Mouse (Mus musculus) spleen, postnatal 10 days (tissue): ENCODE results near the gene Syndig1l.

Experiments used
- DNase-seq, 2 experiments: peaks; one replicate each; pipeline ENCODE4 v3.0.0; 2021 to 2022; ENCODE audit warnings: low spot score in 2 of 2

Gene Syndig1l

DNA sequence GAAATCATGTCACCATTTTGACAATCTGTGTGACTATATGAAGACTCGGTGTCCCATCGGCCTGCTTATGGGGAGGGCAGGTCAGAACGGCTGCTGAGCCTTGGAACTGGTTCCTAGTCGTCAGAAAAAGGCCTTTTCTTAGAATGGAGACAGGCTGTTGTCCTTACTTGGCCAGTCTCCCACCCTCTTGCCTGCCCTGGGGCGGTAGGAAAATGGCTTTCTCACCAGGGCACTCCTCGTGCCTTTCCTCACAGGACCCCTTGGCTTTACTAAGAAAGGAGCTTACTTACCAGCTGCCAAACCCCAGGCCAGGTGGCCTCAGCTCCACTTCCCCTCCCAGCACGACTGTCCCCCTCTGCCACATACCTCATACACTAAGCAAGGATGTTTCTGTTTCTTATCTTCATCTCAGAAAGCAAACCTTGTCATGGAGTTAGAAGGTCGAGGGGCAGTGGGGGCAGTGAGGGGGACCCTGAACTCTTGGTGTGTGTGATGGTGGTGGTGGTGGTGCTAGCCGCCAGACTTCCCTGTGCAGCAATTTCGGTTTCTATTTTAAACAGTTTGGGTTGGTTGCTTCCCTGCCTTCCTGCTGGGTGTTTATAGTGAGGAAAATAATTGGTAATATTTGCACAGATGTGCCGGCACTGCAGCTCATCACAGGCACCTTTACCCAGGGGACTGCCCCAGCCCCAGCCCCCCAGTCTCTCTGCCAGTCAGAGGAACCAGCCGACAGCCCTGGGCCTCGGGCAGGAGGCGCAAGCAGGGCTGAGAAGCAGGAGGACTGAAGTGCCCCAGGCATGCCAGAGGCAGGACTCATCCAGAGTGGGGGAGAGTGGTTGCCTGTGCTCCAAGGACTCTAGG is 23.7 kb downstream of the Syndig1l start:
- DNase-seq = peak in 1 of 2 experiments; percentile 36

DNA sequence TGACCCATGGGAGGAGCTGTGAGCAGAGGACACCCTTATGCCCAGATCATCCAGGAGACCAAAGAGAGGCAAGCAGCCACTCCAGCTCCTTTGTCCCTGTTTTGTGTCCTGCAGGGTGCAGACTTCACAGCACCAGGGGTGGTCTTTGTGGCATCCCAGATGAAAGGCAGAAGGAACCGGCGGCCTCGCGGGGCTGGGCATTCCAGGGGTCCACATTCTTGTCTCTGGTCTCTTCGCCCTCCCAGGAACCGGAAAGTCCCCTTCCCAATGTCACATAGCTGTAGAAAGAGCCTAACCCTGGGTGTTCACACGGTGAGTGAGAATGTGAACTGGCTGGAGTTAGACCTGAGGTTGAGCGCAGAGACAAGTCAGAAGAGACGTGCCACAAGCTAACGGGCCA is 27.0 kb downstream of the Syndig1l start:
- no peak for DNase-seq

DNA sequence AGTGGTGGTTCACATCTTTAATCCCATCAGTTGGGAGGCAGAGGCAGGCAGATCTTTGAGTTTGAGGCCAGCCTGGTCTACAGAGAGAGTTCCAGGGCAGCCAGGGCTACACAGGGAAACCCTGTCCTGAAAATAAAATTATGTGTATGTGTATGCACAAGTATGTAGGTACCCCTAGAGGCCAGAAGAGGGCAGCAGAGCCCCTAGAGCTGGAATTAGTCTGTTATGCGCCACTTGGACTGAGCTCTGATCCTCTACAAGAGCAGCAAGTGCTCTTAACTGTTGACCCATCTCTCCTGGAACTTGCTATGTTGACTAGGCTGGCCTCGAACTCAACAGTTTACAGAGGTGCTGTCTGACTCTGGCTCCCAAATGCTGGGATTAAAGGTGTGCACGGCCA is 28.1 kb downstream of the Syndig1l start:
- DNase-seq = peak in 1 of 2 experiments; percentile 52

DNA sequence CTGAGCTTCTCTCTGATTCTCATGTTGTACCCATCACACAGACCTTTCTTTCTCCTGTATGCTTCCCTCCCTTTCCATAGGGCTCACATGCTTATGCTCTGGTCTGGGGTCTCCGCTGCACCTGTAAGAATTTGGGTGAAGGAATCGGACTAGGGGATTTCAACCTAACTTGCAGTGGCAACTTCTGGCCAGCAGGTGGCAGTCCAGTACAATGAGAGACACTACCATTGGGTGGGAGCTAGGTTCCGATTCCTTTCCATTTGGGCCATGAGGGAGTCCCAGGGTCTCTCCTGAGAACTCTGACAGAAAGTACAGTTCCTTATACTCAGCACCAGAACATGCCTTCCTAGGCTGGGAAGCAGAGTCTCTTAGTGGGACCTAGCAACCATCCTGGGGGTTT is 44.7 kb downstream of the Syndig1l start:
- peak; percentile 57 to 76 for DNase-seq

DNA sequence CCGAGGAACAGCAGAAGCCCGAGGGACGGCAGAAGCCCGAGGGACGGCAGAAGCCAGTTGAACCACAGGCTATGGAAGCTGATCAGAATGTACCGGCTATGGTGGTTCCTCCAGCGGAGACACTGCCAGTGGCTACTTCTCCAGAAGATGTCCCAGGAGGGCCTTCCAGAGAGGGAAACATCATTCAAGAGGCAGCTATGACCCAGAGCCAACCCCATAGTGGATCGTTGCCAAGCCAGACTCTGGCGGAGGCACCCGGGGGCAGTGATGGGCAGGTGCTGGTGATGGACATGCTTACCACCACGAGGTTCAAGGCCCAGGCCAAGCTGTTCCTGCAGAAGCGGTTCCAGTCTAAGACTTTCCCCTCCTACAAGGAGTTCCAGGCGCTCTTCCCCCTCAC is 48.4 kb downstream of the Syndig1l start:
- DNase-seq = no peak

DNA sequence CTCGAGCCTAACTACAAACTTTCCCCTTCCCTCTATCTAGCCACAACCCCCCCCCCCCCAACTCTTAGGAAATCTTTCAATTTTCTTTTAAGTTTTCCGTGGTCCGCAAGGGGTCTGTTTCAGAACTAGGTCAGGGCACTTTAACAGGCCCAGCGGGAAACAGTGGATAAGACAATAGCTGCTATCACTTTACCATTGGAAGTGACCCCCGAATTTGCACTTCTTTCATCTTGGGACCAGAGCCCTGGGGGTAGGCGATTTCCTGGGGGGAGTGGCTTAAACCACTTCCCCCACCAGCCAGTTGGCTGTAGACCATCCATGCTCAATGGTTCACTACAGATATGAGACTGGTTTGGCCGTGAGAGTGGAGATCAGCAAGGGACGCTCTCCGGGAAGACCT is 58.0 kb downstream of the Syndig1l start, which contains the start of gene Vrtn:
Vrtn (plus strand) TSS at position 366 of the 400 bp plus-strand sequence.
- no peak for DNase-seq

DNA sequence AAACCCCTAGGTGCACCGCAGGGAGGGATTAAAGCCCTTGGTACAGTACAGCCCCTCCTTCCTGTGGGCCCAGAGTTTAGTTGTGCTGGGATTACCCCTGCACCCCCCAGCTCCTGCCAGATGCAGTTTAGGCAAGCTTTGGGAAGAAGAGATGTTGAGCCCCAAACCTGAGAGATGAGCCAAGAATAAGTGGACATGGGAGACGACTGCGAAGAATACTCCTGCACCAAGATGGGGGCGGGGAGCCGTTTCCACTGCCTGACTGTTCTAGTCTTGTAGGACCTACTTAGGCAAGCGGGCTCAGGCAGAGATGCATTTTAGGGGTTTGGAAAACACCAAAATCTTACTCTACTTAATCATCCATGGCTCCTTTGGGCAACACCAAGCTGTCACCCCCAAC is 58.4 kb downstream of the Syndig1l start:
- no peak for DNase-seq

DNA sequence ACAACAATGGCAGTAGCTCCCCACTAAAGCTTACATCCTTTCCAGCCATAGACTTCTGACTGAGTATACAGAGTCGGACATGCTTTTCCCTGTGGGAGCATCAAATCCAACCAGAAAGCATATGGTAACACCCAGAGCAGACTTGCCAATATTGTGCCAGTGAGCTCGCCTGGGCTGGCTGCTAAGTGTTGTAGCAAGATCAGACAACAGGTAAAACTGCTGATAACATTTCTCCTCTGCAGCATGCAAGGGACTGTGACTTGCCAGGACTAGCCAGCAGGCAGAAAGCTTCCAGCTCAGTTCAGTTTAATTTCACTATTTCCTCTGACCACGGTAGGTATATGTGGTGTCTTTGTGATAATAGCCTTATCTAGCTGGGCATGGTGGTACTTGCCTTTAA is 66.8 kb downstream of the Syndig1l start:
- DNase-seq = no peak
